Mouse (Mus musculus) forebrain, embryonic 14.5 days (tissue): ENCODE measurements around the gene Ulk4. TPM values are rescaled to one million over a fixed set of nuclear protein-coding genes. Genes with fewer than 3 reads are reported as not detected.

ENCODE experiments used
- ATAC-seq: fragments of 200-750 bp; cut with Nextera tagmentation; 2 replicates; pipeline ENCODE4 v1.8.0; 2017; ENCODE audit warnings: mild to moderate bottlenecking, moderate library complexity
- DNase-seq: peaks from one replicate; pipeline ENCODE4 v3.0.0-alpha.2; 2015; ENCODE audit warnings: low spot score
- H3K27ac ChIP-seq: fragments of 300-500 bp; sonication (generic); 2 replicates; pipeline ENCODE4 v1.5.1; 2014; ENCODE audit warnings: low read depth, mild to moderate bottlenecking, control low read depth, low read length, moderate library complexity
- H3K27me3 ChIP-seq: fragments of 300-500 bp; sonication (generic); replicated peaks from 2 replicates; pipeline ENCODE4 v1.6.1; 2014; ENCODE audit warnings: low read length, control low read depth, mixed read lengths; ENCODE audit not compliant: control insufficient read depth, insufficient read depth
- H3K36me3 ChIP-seq: fragments of 300-500 bp; sonication (generic); 2 replicates; pipeline ENCODE4 v1.6.1; 2014; ENCODE audit warnings: low read length, control low read depth; ENCODE audit not compliant: control insufficient read depth, insufficient read depth
- H3K4me1 ChIP-seq: fragments of 300-500 bp; sonication (generic); 2 replicates; pipeline ENCODE4 v1.6.1; 2014; ENCODE audit warnings: antibody characterized with exemption, low read length, control low read depth; ENCODE audit not compliant: control insufficient read depth, insufficient read depth
- H3K4me2 ChIP-seq: fragments of 300-500 bp; sonication (generic); 2 replicates; pipeline ENCODE4 v1.6.1; 2014; ENCODE audit warnings: mild to moderate bottlenecking, control low read depth, low read length
- H3K4me3 ChIP-seq: fragments of 300-500 bp; sonication (generic); 2 replicates; pipeline ENCODE4 v1.5.1; 2014; ENCODE audit warnings: low read depth, low read length, control low read depth
- H3K9ac ChIP-seq: fragments of 300-500 bp; sonication (generic); 2 replicates; pipeline ENCODE4 v1.6.1; 2014; ENCODE audit warnings: mild to moderate bottlenecking, low read length, control low read depth, moderate library complexity
- H3K9me3 ChIP-seq: fragments of 300-500 bp; sonication (generic); replicated peaks from 2 replicates; pipeline ENCODE4 v1.6.1; 2016; ENCODE audit warnings: low read length, control low read depth, mixed read lengths; ENCODE audit not compliant: control insufficient read depth
- WGBS: fragments of 180-500 bp; shearing (Covaris S2); extraction: QIAGEN DNeasy Blood & Tissue Kit; methylation state at CpG from one replicate; pipeline ENCODE4 v1.1.7; 2014; 5-methylcytosine and 5-hydroxymethylcytosine counted together
- polyA plus RNA-seq: library from polyadenylated mRNA; unstranded; fragments of >200 nt; fragmentation: Nextera tagmentation; extraction: Ambion mirVana; gene quantifications from 2 replicates; pipeline ENCODE4 v1.2.1, GENCODE M21; 2014

The Ulk4 gene
- polyA plus RNA-seq, 1 experiment from 2014 or later, result 131 TPM

DNA sequence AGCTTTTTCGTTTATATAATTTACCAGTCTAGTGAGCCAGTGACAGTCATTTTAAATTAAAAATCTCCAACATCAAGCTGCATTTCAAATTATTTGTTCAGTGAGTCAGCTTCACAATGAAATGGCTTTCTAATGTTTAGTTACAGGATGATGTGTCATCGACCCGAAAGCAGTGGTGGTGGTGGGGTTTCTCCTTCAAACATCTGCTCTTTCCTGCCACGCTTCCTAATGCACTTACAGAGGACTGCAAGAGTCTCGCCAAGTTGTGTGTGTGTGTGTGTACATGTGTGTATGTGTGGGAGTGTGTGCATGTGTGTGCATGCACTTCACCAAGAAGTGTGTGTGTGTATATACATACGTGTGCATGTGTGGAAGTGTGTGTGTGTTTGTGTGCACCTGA is 144.4 kb downstream of the Ulk4 start:
- no peak for ATAC-seq
- no peaks in the 10 kb centered on the region for H3K27me3 ChIP-seq
- DNase-seq, result no peak
- H3K4me3 ChIP-seq, result no peak overlapping the region
- H3K4me2 ChIP-seq, result no peak overlapping the region
- H3K9ac ChIP-seq, result no peak overlapping the region
- WGBS, result 87% methylated on average over 6 of the region's 6 CpGs
- no peak overlapping the region for H3K27ac ChIP-seq
- H3K4me1 ChIP-seq, result no peaks in the 10 kb centered on the region
- H3K9me3 ChIP-seq, result no peaks in the 10 kb centered on the region
- no peaks in the 10 kb centered on the region for H3K36me3 ChIP-seq

- 75% methylated on average over 2 of the region's 2 CpGs for WGBS
- H3K9me3 ChIP-seq, result no peaks in the 10 kb centered on the region
- no peak overlapping the region for H3K27ac ChIP-seq
- no peaks in the 10 kb centered on the region for H3K4me1 ChIP-seq
- no peak for DNase-seq
- no peaks in the 10 kb centered on the region for H3K36me3 ChIP-seq
- no peak for ATAC-seq
- no peak overlapping the region for H3K4me2 ChIP-seq
- H3K4me3 ChIP-seq, result no peak overlapping the region
- no peaks in the 10 kb centered on the region for H3K27me3 ChIP-seq
- H3K9ac ChIP-seq, result no peak overlapping the region
Measured at GRCm38 (mm10) chr9:121129533-121129932, 147.5 kb downstream of the Ulk4 start.

DNA sequence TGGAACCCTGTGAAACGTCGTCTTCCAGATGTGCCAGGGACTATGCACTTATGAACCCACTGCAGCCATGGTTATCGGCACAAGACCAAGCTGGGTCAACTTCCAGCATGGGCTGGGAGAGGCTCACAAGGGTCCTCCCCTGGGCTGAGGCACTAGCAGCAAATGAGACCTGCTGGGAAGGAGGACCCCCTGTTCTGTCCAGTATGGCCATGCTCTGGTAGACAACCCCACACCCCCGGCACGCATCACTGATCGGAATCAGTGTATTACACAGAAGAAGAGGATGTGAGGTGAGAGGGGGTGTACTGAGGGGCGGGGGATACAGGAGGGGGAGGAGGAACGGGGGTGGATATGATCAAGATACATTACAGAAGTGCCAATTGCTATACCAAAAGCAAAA is 148.1 kb downstream of the Ulk4 start:
- no peaks in the 10 kb centered on the region for H3K9me3 ChIP-seq
- 97% methylated on average over 8 of the region's 8 CpGs for WGBS
- no peak overlapping the region for H3K4me2 ChIP-seq
- H3K27ac ChIP-seq, result no peak overlapping the region
- no peaks in the 10 kb centered on the region for H3K27me3 ChIP-seq
- H3K36me3 ChIP-seq, result no peaks in the 10 kb centered on the region
- DNase-seq (no peak), ATAC-seq (no peak)
- no peak overlapping the region for H3K9ac ChIP-seq
- H3K4me3 ChIP-seq, result no peak overlapping the region
- H3K4me1 ChIP-seq, result no peaks in the 10 kb centered on the region

DNA sequence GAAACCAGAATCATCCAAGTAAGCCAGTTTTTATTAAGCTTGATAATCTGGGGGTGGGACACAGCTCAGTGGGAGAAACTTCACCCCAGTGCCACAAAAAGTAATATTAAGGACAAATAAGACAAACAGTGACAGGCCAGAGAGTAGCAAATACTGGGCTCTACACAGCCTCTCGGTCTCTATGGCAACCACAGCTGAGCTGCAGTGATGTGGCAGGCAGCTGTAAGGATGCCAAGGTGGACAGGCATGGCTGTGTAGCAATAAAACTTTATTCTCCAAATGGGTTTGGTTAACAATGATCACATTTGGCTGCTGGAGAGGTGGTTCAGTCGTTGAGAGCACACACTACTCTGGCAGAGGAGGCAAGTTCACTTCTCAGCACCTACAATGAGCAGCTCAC is 150.0 kb downstream of the Ulk4 start:
- Histone ChIP-seq H3K4me2 (no peak overlapping the region), H3K4me1 (no peaks in the 10 kb centered on the region), H3K36me3 (no peaks in the 10 kb centered on the region), H3K4me3 (no peak overlapping the region), H3K27ac (no peak overlapping the region), H3K27me3 (no peaks in the 10 kb centered on the region), H3K9me3 (no peaks in the 10 kb centered on the region), H3K9ac (no peak overlapping the region)
- 54% methylated on average over 2 of the region's 2 CpGs for WGBS
- DNase-seq, result peak; percentile 74
- ATAC-seq, result no peak

GRCm38 (mm10) chr9:121124705-121125104 is 152.3 kb downstream of the Ulk4 start:
- Histone ChIP-seq H3K4me2 (no peak overlapping the region), H3K27me3 (no peaks in the 10 kb centered on the region), H3K9me3 (no peaks in the 10 kb centered on the region), H3K27ac (no peak overlapping the region), H3K4me3 (no peak overlapping the region), H3K4me1 (no peaks in the 10 kb centered on the region), H3K9ac (no peak overlapping the region), H3K36me3 (no peaks in the 10 kb centered on the region)
- DNase-seq, result no peak
- ATAC-seq, result no peak
- 88% methylated on average over 8 of the region's 8 CpGs for WGBS

DNA sequence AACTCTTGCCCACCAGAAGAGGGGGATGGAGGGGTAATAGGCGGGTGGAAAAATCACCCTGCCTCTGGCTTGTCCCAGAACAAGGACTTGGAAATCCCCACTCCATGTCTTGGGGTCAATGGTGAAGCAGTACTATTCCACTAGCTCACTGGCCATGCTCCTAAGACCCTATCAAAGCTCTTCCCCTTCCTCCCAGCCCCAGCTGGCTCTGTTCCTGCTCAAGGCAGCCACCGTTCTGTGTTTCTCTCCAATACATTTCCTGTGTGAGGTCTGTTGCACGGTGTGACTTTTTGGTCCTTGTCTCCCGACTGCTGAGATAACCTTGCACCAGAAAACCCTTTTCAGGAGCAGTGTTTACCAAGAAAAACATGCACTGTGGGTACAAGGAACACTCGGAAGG is 155.0 kb downstream of the Ulk4 start:
- WGBS, result 74% methylated on average over 5 of the region's 5 CpGs
- H3K27me3 ChIP-seq, result no peaks in the 10 kb centered on the region
- no peak overlapping the region for H3K9ac ChIP-seq
- no peak for ATAC-seq
- H3K9me3 ChIP-seq, result no peaks in the 10 kb centered on the region
- DNase-seq, result no peak
- no peak overlapping the region for H3K4me3 ChIP-seq
- no peak overlapping the region for H3K27ac ChIP-seq
- no peaks in the 10 kb centered on the region for H3K4me1 ChIP-seq
- H3K4me2 ChIP-seq, result no peak overlapping the region
- no peaks in the 10 kb centered on the region for H3K36me3 ChIP-seq

DNA sequence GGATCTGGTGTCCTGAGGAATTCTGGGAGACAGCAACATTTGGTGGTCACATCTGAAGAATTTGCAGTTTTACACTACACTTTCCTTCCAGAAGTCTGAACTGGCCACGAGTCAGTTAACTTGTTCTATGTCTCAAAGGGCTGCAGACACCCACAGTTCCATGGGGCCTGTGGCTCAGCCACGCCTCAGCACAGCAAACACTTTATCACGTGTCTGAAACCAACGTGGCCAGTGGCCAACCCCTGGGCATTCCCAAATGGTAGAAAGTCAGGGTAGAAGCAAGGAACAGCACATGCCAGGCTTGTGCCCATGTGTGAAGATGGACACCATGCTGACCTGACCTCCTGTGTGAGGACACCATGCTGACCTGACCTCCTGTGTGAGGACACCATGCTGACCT is 159.1 kb downstream of the Ulk4 start:
- no peak overlapping the region for H3K4me3 ChIP-seq
- H3K27me3 ChIP-seq, result no peaks in the 10 kb centered on the region
- 90% methylated on average over 4 of the region's 4 CpGs for WGBS
- no peak for DNase-seq
- no peaks in the 10 kb centered on the region for H3K4me1 ChIP-seq
- H3K36me3 ChIP-seq, result no peaks in the 10 kb centered on the region
- H3K27ac ChIP-seq, result no peak overlapping the region
- no peak overlapping the region for H3K4me2 ChIP-seq
- ATAC-seq, result no peak
- no peak overlapping the region for H3K9ac ChIP-seq
- no peaks in the 10 kb centered on the region for H3K9me3 ChIP-seq

GRCm38 (mm10) chr9:121112131-121112530 is 164.9 kb downstream of the Ulk4 start:
- H3K4me2 ChIP-seq, result no peak overlapping the region
- WGBS, result 48% methylated on average over 1 of the region's 1 CpGs
- DNase-seq (peak; percentile 66), ATAC-seq (no peak)
- no peaks in the 10 kb centered on the region for H3K27me3 ChIP-seq
- H3K4me3 ChIP-seq, result no peak overlapping the region
- no peaks in the 10 kb centered on the region for H3K36me3 ChIP-seq
- no peak overlapping the region for H3K9ac ChIP-seq
- H3K9me3 ChIP-seq, result no peaks in the 10 kb centered on the region
- H3K27ac ChIP-seq, result no peak overlapping the region
- peaks cover 7% of the 10 kb centered on the region for H3K4me1 ChIP-seq

DNA sequence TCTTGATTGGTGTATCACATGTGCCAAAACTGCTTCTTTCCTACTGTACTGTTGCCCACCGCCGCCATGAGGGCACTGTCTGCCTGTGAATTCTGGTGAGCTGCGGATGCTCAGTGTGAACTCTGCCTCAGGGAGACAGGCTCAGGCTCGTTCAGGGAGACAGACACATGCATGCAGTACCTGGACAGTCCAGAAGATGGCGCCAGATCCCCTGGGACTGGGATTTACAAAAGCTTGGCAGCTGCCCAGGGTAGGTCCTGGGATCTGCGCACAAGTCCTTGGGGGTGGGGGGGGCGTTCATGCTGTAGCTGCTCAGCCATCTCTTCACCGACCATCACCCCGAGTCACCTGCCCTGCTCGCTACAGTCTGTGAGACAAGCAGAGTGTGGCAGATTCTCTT is 168.9 kb downstream of the Ulk4 start:
- no peaks in the 10 kb centered on the region for H3K36me3 ChIP-seq
- DNase-seq (peak; percentile 92), ATAC-seq (peak; percentile 88)
- no peak overlapping the region for H3K9ac ChIP-seq
- H3K27me3 ChIP-seq, result no peaks in the 10 kb centered on the region
- peak overlapping the region; percentile 63; the same call in 1 of the 2 replicates for H3K27ac ChIP-seq
- no peak overlapping the region for H3K4me2 ChIP-seq
- H3K9me3 ChIP-seq, result no peaks in the 10 kb centered on the region
- 5% methylated on average over 10 of the region's 10 CpGs for WGBS
- no peak overlapping the region for H3K4me3 ChIP-seq
- peaks cover 13% of the 10 kb centered on the region for H3K4me1 ChIP-seq
